Mouse (Mus musculus) intestine, postnatal 0 days (tissue): Measurements from ENCODE around the gene Mast2. TPM values are rescaled to one million over a fixed set of nuclear protein-coding genes. Genes with fewer than 3 reads are reported as not detected.

ENCODE experiments used
- ATAC-seq: fragments of 200-750 bp; cut with Nextera tagmentation; 2 replicates; pipeline ENCODE4 v1.8.0; 2017; ENCODE audit warnings: mild to moderate bottlenecking, moderate TSS enrichment, moderate library complexity
- H3K27ac ChIP-seq: fragments of 300-500 bp; sonication (generic); 2 replicates; pipeline ENCODE4 v1.5.1; 2014; ENCODE audit warnings: mild to moderate bottlenecking, low read depth, low read length, moderate library complexity
- H3K27me3 ChIP-seq: fragments of 300-500 bp; sonication (generic); replicated peaks from 2 replicates; pipeline ENCODE4 v1.6.1; 2014; ENCODE audit warnings: low read length, mixed read lengths; ENCODE audit not compliant: control insufficient read depth, insufficient read depth
- H3K36me3 ChIP-seq: fragments of 300-500 bp; sonication (generic); 2 replicates; pipeline ENCODE4 v1.6.1; 2014; ENCODE audit warnings: mild to moderate bottlenecking, moderate library complexity; ENCODE audit not compliant: control insufficient read depth, insufficient read depth
- H3K4me1 ChIP-seq: fragments of 300-500 bp; sonication (generic); replicated peaks from 2 replicates; pipeline ENCODE4 v1.6.1; 2014; ENCODE audit warnings: antibody characterized with exemption, low read length, mixed read lengths; ENCODE audit not compliant: control insufficient read depth, insufficient read depth
- H3K4me2 ChIP-seq: fragments of 300-500 bp; sonication (generic); replicated peaks from 2 replicates; pipeline ENCODE4 v1.6.1; 2014; ENCODE audit warnings: low read depth, mild to moderate bottlenecking, moderate library complexity
- H3K4me3 ChIP-seq: fragments of 300-500 bp; sonication (generic); 2 replicates; pipeline ENCODE4 v1.5.1; 2014; ENCODE audit warnings: low read depth, low read length
- H3K9ac ChIP-seq: fragments of 300-500 bp; sonication (generic); 2 replicates; pipeline ENCODE4 v1.6.1; 2014; ENCODE audit warnings: mild to moderate bottlenecking, low read depth, low read length
- H3K9me3 ChIP-seq: fragments of 300-500 bp; sonication (generic); 2 replicates; pipeline ENCODE4 v1.6.1; 2016; ENCODE audit warnings: mixed run types; ENCODE audit not compliant: control insufficient read depth
- CTCF ChIP-seq: sonication (generic); IDR thresholded peaks from 2 replicates; pipeline ENCODE4 v1.5.1; 2016; ENCODE audit warnings: low read depth, mild to moderate bottlenecking, control low read depth, antibody characterized with exemption, moderate library complexity
- WGBS: fragments of 180-500 bp; shearing (Covaris S2); extraction: QIAGEN DNeasy Blood & Tissue Kit; methylation state at CpG from one replicate; pipeline ENCODE4 v1.1.7; 2014; 5-methylcytosine and 5-hydroxymethylcytosine counted together
- polyA plus RNA-seq: library from polyadenylated mRNA; unstranded; fragments of >200 nt; fragmentation: Nextera tagmentation; extraction: Ambion mirVana; gene quantifications from 2 replicates; pipeline ENCODE4 v1.2.1, GENCODE M21; 2015

Mast2 gene
- polyA plus RNA-seq, 1 experiment from 2014 or later, result 9.6 TPM

DNA sequence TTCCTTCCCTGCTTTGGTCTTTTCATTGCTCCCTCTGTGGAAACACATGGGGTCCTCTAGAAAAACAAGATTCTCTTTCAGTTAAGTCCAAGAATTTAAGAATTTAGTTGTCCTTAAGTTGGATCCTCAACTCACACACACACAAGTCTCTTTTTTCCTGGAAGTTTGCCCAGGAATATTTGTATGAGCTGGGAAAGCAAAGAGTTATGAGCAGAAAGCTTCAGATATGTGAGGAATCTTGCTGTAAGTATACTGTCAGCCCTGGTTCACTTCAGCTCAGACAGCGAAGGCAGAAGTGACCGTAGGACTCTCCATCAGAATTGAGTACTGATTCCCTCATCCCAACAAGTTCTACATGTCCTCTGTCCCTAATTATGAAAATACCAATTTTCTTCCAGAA lies 27.9 kb upstream of the Mast2 start:
- Histone ChIP-seq H3K4me1 (0 out of 2 replicates have a peak, but pooled peaks cover 4% of the 10 kb centered on the region), H3K27me3 (no peaks in the 10 kb centered on the region), H3K27ac (no peak overlapping the region), H3K4me2 (no peak overlapping the region), H3K9ac (no peak overlapping the region), H3K36me3 (no peaks in the 10 kb centered on the region), H3K9me3 (no peaks in the 10 kb centered on the region), H3K4me3 (no peak overlapping the region)
- TF ChIP-seq CTCF, result no peak
- no peak for ATAC-seq
- 66% methylated on average over 2 of the region's 2 CpGs for WGBS

DNA sequence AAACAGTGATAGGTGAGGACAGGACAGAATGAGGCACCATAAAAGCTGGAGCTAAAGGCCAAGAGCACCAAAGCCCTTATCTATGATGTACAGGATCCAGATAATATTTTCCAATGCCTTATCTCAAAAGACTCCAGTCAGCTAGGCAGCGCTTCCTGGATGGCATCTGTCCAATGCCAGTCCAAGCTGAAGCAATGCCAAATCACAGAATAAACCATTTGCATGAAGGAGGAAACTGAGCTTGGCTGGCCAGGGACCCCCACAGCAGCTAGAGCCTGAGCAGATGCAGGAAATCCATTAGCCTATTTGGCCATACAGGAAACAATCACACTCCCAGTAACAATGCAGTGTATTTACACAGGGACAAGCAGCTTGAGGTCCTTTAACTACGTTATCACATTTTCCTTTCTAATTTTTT lies 27.1 kb upstream of the Mast2 start:
- no peaks in the 10 kb centered on the region for H3K9me3 ChIP-seq
- no peak for ATAC-seq
- no peak for TF ChIP-seq CTCF
- no peaks in the 10 kb centered on the region for H3K27me3 ChIP-seq
- H3K36me3 ChIP-seq, result no peaks in the 10 kb centered on the region
- no peak overlapping the region for H3K4me2 ChIP-seq
- no peak overlapping the region for H3K9ac ChIP-seq
- H3K4me3 ChIP-seq, result no peak overlapping the region
- WGBS, result 10% methylated on average over 2 of the region's 2 CpGs
- no peak overlapping the region; the same call in 1 of the 2 replicates for H3K27ac ChIP-seq
- H3K4me1 ChIP-seq, result 0 out of 2 replicates have a peak, but pooled peaks cover 4% of the 10 kb centered on the region

DNA sequence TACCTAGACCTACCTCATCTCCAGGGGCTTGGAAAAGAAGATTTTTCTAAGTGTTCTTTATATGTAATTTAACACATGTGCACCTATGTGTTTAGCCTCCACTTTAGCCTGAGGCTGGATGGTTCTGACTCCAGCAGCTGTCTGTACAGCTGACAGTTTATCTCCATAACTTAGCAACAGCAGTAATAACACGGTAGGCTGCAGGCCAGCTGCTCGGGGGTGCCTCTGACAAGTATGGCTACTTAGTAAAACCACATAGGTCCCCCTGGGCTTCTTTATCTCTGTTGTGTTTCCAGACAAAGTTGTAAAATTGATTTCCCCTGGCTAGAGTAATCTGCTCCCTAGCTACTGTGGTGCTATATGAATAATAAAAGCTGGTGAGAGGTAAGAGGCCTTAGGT lies 19.5 kb upstream of the Mast2 start:
- WGBS, result 5% methylated on average over 2 of the region's 2 CpGs
- no peak for TF ChIP-seq CTCF
- ATAC-seq, result peak; percentile 87

DNA sequence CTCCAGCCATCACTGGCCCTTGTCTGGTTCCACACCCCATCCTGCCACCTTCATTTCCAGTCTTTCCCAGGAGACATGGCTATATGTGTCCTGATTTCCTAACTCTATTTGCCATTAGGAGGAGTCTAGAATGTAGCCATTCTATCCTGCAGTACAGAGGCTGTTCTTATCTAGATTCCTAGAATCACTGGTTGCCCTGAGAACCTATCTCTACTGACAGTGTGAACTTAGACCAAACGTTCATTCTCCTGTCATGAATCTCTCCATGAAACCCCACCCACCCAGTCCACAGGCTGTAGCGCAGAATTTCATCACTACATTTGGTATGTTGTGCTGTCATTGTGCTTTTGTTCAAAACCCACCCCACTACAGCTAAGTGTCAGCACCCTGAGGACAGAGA lies 17.3 kb upstream of the Mast2 start:
- WGBS, result 49% methylated on average over 2 of the region's 2 CpGs
- Histone ChIP-seq H3K9ac (no peak overlapping the region), H3K4me1 (no peaks in the 10 kb centered on the region), H3K27ac (no peak overlapping the region), H3K4me2 (no peak overlapping the region), H3K4me3 (no peak overlapping the region), H3K9me3 (no peaks in the 10 kb centered on the region), H3K36me3 (no peaks in the 10 kb centered on the region), H3K27me3 (no peaks in the 10 kb centered on the region)
- 0 out of 2 replicates have a peak, but pooled peaks have one; percentile 22 for ATAC-seq
- no peak for TF ChIP-seq CTCF

More for the DNA sequence above, 19.5 kb upstream of the Mast2 start:
- Histone ChIP-seq H3K27me3 (no peaks in the 10 kb centered on the region), H3K4me3 (no peak overlapping the region), H3K27ac (no peak overlapping the region), H3K9ac (no peak overlapping the region), H3K9me3 (no peaks in the 10 kb centered on the region), H3K36me3 (no peaks in the 10 kb centered on the region), H3K4me2 (no peak overlapping the region), H3K4me1 (no peaks in the 10 kb centered on the region)

DNA sequence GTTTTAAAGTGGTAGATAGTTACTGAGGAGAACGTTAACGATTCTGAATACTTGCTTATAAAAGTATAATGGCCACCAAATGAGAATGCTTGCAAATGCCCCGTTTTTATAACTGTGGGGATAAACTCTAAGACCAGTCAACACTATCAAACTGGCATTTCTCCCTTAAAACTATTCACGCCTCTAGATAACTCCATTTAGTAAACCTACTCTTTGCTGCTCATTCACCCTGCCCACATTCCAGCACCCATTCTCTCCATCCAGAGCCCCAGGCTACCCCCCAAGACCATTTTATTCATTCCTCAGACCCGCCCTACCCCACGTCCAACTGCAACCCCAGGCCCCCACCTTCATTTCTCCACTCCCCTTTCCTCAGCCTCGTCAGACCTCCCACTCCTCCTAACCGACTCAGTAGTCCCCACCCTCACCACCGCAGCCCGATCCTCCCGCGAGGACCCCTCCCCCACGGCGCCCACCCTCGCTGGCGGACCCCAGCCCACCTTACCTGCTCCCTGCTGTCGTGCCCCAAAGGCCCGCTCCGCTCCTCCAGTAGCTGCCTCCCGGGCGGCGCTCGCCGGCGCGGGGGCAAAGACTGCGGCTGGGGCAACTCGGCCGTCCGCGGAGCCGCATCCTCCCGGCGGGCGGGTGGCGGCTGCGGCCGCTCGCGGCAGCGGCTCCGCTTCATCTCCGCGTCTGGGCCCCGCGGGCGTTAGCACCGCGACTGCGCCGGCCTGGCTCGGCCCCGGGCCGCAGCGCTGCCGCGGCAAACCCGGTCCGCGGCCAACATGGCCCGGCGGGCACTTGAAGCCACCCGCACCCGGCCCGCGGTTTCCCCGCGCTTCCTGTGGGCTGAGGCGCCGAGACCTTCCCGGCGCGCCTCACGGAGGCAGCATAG lies 505 bp downstream of the Mast2 start:
- Histone ChIP-seq H3K4me2 (peak overlapping the region; percentile 83), H3K4me1 (no peaks in the 10 kb centered on the region), H3K9me3 (no peaks in the 10 kb centered on the region), H3K4me3 (peak overlapping the region; percentile 93), H3K9ac (peak overlapping the region; percentile 91), H3K27ac (peak overlapping the region; percentile 90), H3K27me3 (no peaks in the 10 kb centered on the region), H3K36me3 (no peaks in the 10 kb centered on the region)
- peak; percentile 57 for ATAC-seq
- peak; percentile 17; the same call in 1 of the 2 replicates for TF ChIP-seq CTCF
- WGBS, result under 1% methylated on average over 69 of the region's 74 CpGs

DNA sequence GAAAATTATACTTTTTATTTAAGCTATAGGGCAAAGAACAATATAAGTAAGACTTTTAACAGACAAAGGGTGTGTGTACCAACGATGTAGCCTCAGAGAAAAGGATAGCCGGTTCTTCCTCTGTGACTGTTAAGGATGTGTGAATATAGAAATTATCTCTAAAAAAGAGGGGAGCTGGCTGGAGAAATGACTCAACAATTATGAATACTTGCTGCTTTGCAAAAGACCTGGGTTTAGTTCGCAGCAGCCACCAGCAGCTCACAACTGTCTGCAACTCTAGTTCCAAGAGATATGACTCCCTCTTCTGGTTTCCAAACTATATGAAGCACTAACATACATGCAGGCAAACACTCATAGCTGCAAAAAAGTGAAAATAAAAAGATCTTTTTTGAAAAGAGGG lies 2.0 kb downstream of the Mast2 start:
- Histone ChIP-seq H3K27me3 (no peaks in the 10 kb centered on the region), H3K36me3 (no peaks in the 10 kb centered on the region), H3K4me2 (peak overlapping the region; percentile 83; the same call in 1 of the 2 replicates), H3K27ac (no peak overlapping the region; the same call in 1 of the 2 replicates), H3K4me3 (no peak overlapping the region), H3K9me3 (no peaks in the 10 kb centered on the region), H3K9ac (no peak overlapping the region), H3K4me1 (no peaks in the 10 kb centered on the region)
- 97% methylated on average over 3 of the region's 3 CpGs for WGBS
- no peak for ATAC-seq
- no peak for TF ChIP-seq CTCF
